Mouse (Mus musculus): ENCODE measurements around the gene Olfr763. TPM values are rescaled to one million over a fixed set of nuclear protein-coding genes. Genes with fewer than 3 reads are reported as not detected.
"Not testable (repeated sequence)": the region's sequence is repeated elsewhere in the genome, so short reads cannot be mapped to it uniquely, and the experiment has no call there.

The Olfr763 gene
- total RNA-seq, 2 experiments from 2014 or later = not detected

DNA sequence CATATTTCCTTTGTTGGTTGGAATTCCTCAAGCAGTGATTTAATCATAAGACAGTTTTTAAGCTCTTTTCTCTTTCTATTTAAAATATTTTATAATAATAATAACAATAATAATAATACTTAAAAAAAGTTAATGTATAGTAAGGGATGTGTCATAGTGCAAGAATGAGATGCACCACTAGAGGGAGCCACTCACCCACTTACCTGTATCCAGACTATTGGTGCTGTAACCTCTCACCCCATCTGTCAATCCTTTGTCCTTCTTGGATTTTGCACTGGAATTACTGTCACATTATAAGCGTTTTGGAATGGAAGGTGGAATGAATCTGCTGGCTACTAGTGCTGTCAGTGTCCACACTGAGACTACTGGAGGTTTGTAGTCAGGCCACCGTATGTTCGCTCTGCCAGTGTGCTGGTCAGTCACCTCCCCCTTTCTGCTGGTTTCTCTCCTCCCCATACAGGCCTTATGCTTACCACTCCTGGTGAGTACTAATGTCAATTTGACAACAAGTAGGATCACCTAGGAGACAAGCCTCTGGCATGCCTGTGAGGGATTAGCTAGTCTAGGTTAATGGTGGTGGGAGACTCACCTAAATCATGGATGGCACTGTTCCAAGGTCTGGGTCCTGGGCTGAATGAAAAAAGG, 15.5 kb downstream of the Olfr763 start:
- peak; percentile 15 to 17 for DNase-seq (ENCODE audit: low spot score in 2 of 2)
- intact Hi-C loops (cut with DNase I) = loop anchor here (2.0 kb wide), 1 partner anchor 1067 kb away; no protein-coding TSS in a partner anchor

DNA sequence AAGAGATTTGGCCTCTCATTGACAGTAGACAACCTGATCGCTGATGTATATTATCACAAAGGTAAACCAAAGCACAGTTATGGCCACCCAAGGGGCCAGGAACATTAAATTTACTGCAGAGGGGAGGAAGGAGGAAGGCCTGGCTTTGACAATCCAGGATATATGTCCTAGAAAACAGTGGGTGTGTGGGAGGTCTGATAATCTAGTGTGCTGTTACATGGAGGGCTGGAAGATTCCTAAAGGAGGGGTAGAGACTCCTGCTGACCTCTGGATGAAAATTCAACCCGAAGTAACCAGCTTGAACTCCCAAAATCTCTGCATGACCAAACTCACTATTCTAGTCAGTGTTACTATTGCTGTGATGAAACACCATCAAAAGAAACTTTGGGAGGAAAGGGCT, 17.8 kb downstream of the Olfr763 start:
- DNase-seq (ENCODE audit: low spot score in 2 of 2) = no peak
- intact Hi-C loops (cut with DNase I) = no loop called here

DNA sequence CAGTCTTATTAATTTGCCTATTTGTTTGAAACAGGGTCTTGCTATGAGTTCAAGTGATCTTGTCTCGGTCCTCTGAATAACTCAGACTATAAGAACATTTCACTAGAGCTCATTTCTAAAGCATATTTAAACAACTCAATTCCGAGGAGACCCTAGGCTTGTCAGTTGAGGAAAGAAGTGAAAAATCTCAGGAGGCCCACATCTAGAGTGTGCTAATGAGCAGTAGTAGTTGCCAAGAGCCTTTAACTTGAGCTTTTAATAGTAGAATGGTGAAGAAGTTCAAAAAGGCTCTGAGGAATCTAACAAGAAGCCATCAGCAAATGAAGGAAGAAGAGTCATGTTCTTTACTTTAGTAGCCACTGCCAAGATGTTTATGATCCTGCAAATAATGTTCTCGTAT, 29.2 kb downstream of the Olfr763 start, which contains the start of gene Olfr764-ps1:
Gene Olfr764-ps1, minus strand, starts transcription at position 101 of the 400 bp plus-strand sequence.
- DNase-seq (ENCODE audit: low spot score in 2 of 2) = no peak
- intact Hi-C loops (cut with DNase I) = no loop called here

- DNase-seq (ENCODE audit: low spot score in 2 of 2); intact Hi-C loops (cut with DNase I): not testable (repeated sequence)
Measured at GRCm38 (mm10) chr10:129049898-129050297, 39.3 kb downstream of the Olfr763 start, which contains the start of gene Olfr765. TSS of gene Olfr765 (minus strand) at chr10:129049998.

Other genes with a start within 250 kb of the Olfr763 start
- under 1 TPM; 0.50 to 0.76 TPM for gene Mmp19, start 219.9 kb upstream of the Olfr763 start, total RNA-seq (2021)
- gene Dnajc14, start 206.7 kb upstream of the Olfr763 start, total RNA-seq (2021) = 10 to 100 TPM; 65.0 to 66.9 TPM
- 1 to 10 TPM; 8.4 to 8.5 TPM for gene Tmem198b, start 206.4 kb upstream of the Olfr763 start, total RNA-seq (2021)
- gene Sarnp, start 193.5 kb upstream of the Olfr763 start, total RNA-seq (2021) = 10 to 100 TPM; 32.9 to 40.9 TPM
- gene Ormdl2, start 189.1 kb upstream of the Olfr763 start, total RNA-seq (2021) = 1 to 10 TPM; 7.1 to 7.7 TPM
- 10 to 100 TPM; 12.6 to 14.7 TPM for gene Gdf11, start 119.1 kb upstream of the Olfr763 start, total RNA-seq (2021)
- 10 to 100 TPM; 59.5 to 64.6 TPM for gene Cd63, start 109.8 kb upstream of the Olfr763 start, total RNA-seq (2021)
- gene Rdh5, start 87.9 kb upstream of the Olfr763 start, total RNA-seq (2021) = 1 to 10 TPM; 6.7 to 7.0 TPM
- gene Bloc1s1, start 86.8 kb upstream of the Olfr763 start, total RNA-seq (2021) = 10 to 100 TPM; 85.2 to 95.4 TPM
- 10 to 100 TPM; 13.0 to 16.5 TPM for gene Itga7, start 77.0 kb upstream of the Olfr763 start, total RNA-seq (2021)
- not detected for gene Mettl7b, start 49.8 kb upstream of the Olfr763 start, total RNA-seq (2021)
- gene Olfr9, start 21.4 kb upstream of the Olfr763 start, total RNA-seq (2021) = not detected
- not detected for gene Olfr764-ps1, start 29.1 kb downstream of the Olfr763 start, total RNA-seq (2021)
- gene Olfr765, start 39.2 kb downstream of the Olfr763 start, total RNA-seq (2021) = not detected
- not detected for gene Olfr766-ps1, start 58.2 kb downstream of the Olfr763 start, total RNA-seq (2021)
- not detected for gene Olfr767, start 72.1 kb downstream of the Olfr763 start, total RNA-seq (2021)
- gene Olfr768, start 88.6 kb downstream of the Olfr763 start, total RNA-seq (2021) = not detected
- gene Olfr769, start 107.1 kb downstream of the Olfr763 start, total RNA-seq (2021) = not detected
- not detected for gene Olfr770, start 128.2 kb downstream of the Olfr763 start, total RNA-seq (2021)
- gene Olfr771, start 154.0 kb downstream of the Olfr763 start, total RNA-seq (2021) = not detected
- not detected for gene Olfr772, start 167.1 kb downstream of the Olfr763 start, total RNA-seq (2021)
- not detected for gene Olfr773, start 176.6 kb downstream of the Olfr763 start, total RNA-seq (2021)
- gene Olfr774, start 225.4 kb downstream of the Olfr763 start, total RNA-seq (2021) = not detected
- gene Olfr775, start 237.6 kb downstream of the Olfr763 start, total RNA-seq (2021) = not detected
- not detected for gene Olfr776, start 248.3 kb downstream of the Olfr763 start, total RNA-seq (2021)

Measured in left cerebral cortex, postnatal 36 days (tissue).